Mouse (Mus musculus) right cerebral cortex, adult 2 months (tissue): ENCODE results near the gene Prr5l.

ENCODE experiments used
- DNase-seq, 2 experiments: peaks; one replicate each; pipeline ENCODE4 v3.0.0; 2021 to 2022; ENCODE audit warnings: low spot score in 2 of 2

The Prr5l gene

DNA sequence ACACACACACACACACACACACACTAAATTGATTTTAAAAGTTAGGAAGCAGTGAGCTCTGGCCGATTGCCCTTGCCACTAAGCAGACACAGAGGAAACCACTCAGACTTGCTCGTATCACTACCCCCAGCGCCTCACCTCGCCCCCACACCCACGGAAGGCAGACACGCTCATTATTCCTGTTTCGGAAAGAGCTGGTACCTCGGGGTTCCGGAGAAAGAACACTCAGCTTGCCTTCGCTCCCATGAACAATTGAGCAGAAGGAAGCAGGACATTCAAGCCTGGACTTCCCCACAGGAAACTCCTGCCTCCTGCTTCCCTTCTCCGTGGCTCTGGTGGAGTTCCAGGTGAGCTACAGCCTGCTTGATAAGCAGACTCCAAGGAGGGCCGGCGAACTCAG, 60.0 kb downstream of the Prr5l start:
- no peak for DNase-seq

DNA sequence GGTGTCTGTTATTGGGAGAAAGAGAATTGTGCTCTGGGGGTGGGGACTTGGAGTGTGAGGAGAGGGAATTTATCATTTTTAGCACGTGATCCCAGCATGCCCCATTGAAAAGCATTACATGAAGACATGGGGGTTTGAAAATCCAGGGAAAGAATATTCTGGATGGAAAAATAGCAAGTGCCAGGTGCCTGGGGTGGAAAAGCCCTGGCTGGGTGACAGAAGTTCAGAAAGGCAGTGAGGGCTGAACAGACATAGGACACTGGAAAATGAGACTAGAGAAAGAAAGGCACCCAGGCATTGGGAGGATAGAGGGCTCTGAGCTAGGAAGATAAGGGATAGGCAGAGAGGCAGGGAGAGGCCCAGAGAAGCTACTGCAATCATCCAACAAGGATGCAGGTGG, 62.0 kb downstream of the Prr5l start:
- no peak for DNase-seq

GRCm38 (mm10) chr2:101818986-101819764, 63.7 kb downstream of the Prr5l start:
- no peak for DNase-seq

GRCm38 (mm10) chr2:101816646-101817308, 66.0 kb downstream of the Prr5l start:
- DNase-seq, result no peak

DNA sequence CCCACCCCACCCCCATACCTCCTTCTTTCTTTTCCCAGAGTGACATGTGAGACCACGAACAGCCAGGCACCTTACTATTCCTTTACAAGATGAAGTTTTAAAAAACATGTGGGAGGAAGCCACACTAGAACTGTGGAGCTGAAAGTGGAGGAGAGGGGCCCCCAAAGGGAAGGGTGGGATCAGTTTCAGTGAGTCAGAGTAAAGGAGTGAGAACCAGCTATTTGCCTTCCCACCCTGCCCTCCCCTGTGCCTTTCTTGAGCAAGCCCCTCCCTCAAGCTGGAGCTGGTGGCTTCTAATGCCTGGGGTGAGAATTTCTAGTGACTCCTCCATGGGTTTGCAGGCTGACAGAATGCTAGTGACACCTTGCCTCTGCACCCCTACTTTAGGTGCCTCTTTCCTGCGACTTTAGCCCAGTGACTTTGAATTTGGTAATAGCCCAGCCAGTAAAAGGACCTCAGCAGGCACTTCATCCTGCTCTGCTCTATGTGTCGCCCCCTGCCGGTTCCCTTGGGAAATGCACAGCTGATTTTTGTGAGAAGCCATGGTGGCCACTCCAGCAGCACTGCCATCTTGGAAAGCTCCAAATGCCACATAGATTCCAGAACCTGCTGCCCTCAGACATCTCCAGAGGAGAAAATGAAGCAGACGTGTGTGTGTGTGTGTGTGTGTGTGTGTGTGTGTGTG, 67.4 kb downstream of the Prr5l start:
- no peak for DNase-seq

DNA sequence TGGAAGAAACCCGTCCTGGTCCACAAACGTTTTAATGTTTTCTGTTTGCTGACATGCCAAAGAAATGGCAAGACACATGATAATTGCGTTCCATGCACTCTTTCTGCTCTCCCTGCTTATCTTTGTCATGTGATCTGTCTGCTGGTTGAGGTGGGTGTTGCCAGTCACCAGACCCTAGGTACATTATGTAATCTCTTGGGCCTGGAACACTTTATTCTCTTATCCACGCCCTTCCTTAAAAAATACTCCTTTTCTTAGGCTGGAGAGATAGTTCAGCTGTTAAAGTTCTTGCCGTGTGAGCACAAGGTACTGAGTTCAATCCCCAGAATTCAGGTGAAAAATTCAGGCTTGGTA, 68.6 kb downstream of the Prr5l start:
- no peak for DNase-seq

- DNase-seq, result no peak
Observed at GRCm38 (mm10) chr2:101813581-101814271, 69.1 kb downstream of the Prr5l start.

DNA sequence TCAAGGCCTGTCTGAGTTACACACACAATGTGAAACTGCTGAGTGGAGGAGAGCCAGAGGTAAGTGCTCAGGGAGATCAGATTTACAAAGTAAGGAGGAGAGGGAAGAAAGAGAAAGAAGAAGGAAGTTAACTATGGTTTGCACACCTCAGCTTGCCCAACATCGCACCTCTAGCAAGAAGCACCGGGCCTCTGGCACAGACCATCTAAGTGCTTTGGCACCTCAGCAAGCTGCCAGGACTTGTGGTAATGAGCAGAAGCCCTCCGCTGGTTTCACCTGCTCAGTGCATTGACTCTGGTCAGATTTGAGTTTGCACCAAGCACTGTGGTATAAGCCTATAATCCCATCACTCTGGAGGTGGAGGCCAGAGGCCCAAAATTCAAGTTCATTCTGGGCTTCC, 70.9 kb downstream of the Prr5l start:
- no peak for DNase-seq

GRCm38 (mm10) chr2:101810774-101811173, 72.1 kb downstream of the Prr5l start:
- no peak for DNase-seq

GRCm38 (mm10) chr2:101809640-101810305, 73.1 kb downstream of the Prr5l start:
- no peak for DNase-seq

DNA sequence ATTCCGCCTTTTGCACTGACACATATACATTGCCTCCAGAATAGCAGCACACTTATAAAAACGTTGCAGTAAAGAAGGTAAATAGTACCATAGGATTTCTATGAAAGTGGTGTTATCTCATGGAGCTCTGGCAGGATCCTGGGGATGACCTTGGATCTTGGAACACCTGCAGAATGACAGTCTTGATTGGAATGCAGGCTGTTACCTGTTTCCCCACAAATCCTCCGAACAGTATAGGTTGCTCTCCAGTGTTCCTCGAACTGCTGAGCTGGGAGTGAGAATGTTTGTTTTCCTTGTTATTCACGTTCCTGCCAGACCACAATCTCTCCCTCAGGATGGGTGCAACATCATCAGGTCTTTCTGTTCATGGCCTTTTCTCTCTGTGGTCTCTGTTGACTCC, 75.1 kb downstream of the Prr5l start:
- no peak for DNase-seq

DNA sequence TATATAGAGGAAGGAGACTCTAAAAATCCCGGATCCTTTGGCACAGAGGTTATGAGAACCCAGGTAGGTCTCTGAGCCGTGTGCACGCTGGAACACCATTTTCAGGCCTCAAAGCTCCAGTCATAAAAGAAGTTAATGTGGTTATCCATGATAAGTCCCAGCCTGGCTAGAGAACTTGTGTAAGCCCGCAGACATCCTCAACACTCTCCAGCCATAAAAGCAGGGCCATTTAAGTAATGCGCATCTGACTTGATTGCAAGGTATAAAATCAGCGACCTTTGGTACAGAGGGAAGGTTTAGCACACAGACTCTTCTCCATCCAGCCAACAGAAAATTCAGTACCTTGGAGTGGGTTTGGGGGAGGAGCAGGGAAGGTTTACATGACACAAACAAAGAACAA, 80.6 kb downstream of the Prr5l start:
- no peak for DNase-seq

GRCm38 (mm10) chr2:101797901-101798250, 85.0 kb downstream of the Prr5l start:
- DNase-seq, result peak in 1 of 2 experiments; percentile 12

DNA sequence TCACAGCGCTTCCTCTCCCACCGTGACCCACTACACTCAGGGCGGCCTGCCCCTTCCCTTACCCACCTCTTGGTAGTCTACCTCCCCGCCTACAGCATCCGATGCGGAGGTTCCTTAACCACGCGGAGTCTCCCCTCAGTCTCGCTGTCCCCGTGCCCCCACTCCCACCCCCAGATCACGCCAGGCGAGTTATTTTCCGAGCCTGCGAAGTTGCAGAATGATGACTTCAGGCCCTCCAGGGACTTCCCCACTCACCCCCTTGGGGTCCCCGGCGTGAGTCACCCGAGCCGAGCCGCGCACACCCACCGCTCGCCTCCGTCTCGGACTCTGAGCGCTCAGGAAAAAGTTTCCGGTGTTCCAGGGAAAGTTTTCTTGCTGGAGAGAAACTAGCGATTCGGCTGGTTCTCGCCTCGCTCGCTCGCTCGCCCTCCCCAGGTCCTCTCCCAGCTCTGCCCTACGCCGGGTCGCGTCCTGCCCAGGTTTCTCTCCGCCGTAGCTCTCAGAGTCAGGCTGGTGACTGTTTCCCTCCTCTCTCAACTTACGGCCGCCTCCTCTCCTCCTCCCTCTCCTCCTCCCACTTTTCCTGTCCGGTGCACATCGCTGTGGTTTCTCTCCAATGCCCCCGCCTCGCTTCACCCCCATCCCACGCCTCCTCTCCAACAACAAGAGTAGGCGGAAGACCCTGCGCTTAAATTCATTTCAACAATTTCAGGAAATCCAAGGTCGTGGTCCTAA, 85.5 kb downstream of the Prr5l start:
- DNase-seq, result peak in 1 of 2 experiments; percentile 35

DNA sequence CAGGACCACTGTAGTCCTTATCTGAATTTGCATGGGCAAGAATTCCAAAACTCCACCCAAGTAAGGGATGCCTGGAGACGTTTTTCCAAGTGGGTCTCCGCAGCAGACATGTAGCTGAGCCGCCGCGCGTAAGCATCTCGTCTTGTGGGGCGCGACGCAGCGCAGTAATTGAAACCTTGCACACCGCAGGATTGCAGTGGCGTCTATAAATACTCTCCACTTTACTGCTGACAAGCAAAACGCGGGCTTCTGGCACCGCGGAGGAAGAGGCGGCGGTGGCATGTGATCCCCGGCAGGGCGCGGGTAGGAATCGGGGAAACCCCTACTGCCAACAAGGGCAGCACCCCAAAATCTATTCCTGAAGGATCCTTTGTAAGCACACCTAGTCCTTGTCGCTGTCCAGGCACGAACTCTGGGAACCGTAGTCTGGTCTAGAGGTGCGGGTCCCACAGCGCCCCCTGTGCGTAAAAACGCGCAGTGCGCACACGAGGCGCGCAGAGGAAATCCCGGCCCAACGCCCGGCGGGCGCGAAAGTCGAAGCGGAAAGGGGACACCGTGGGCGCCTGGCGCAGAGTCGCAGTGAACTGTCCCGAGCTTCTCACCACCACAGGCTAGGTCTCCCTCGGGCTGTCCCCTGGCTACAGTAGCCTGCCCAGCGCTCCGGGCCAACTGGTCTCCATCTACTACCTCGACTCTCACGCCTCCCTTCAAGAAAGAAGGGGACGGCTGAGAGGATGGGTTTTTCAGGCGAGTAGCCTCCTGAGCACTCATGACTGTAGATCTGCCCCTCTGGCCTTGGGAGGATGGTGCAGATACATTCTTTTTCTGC, 86.3 kb downstream of the Prr5l start:
- peak; percentile 55 to 63 for DNase-seq

GRCm38 (mm10) chr2:101792130-101792529, 90.7 kb downstream of the Prr5l start:
- DNase-seq, result no peak

- DNase-seq, result no peak
Observed at GRCm38 (mm10) chr2:101783255-101783654, 99.6 kb downstream of the Prr5l start.

DNA sequence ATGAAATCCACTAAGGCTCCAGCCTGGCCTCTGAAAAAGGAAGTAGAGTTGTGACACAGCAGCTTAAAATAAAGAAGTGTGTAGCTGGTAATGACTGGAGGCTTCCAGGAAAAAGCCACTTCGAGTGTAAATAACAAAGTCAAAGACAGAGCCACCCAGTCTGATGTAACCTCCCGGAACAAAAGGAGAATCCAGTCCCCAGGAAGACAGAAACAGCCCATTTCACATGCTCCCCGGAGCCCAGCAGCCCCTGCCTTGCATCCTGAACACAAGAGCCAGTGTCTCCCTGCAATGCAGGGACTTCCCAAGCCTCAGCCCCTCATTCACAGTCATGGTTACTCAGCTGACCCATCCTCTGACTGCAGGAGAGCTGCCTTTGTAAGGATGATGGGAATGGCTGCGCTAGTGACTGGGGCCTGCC, 101.5 kb downstream of the Prr5l start:
- DNase-seq, result no peak

- no peak for DNase-seq
Observed at GRCm38 (mm10) chr2:101778080-101778479, 104.7 kb downstream of the Prr5l start.

- no peak for DNase-seq
Observed at GRCm38 (mm10) chr2:101763503-101763902, 119.3 kb downstream of the Prr5l start.
